Mouse (Mus musculus) frontal cortex, postnatal 10 days (tissue): ENCODE measurements at regions not wholly inside any gene's neighbourhood (a gene's known extent, or its start where the extent isn't known, plus 50 kb on each side); places are given as distances from the start of the nearest gene placed in this dataset.

ENCODE experiments used
- DNase-seq, 2 experiments: peaks; one replicate each; pipeline ENCODE4 v3.0.0; 2022; ENCODE audit warnings: low spot score in 2 of 2, mixed read lengths in 1 of 2

GRCm38 (mm10) chr2:137977767-137978166 is 278.6 kb upstream of the Btbd3 start:
- no peak for DNase-seq

- no peak for DNase-seq
Measured at GRCm38 (mm10) chr2:137974651-137975050, 281.7 kb upstream of the Btbd3 start.

GRCm38 (mm10) chr2:137969156-137969555 is 287.2 kb upstream of the Btbd3 start:
- no peak for DNase-seq

- no peak for DNase-seq
Measured at GRCm38 (mm10) chr2:137966460-137967076, 289.8 kb upstream of the Btbd3 start.

- DNase-seq: no peak
Measured at GRCm38 (mm10) chr2:137954830-137955229, 301.5 kb upstream of the Btbd3 start.

GRCm38 (mm10) chr2:137953144-137953543 is 303.2 kb upstream of the Btbd3 start:
- no peak for DNase-seq

GRCm38 (mm10) chr2:137951942-137952341 is 304.4 kb upstream of the Btbd3 start:
- no peak for DNase-seq

- no peak for DNase-seq
Measured at GRCm38 (mm10) chr2:137950931-137951330, 305.4 kb upstream of the Btbd3 start.

GRCm38 (mm10) chr2:137942753-137943152 is 313.6 kb upstream of the Btbd3 start:
- DNase-seq: peak; percentile 36 to 78

- no peak for DNase-seq
Measured at GRCm38 (mm10) chr2:137939591-137939990, 316.8 kb upstream of the Btbd3 start.

GRCm38 (mm10) chr2:137938831-137939480 is 317.4 kb upstream of the Btbd3 start:
- DNase-seq: no peak

- no peak for DNase-seq
Measured at GRCm38 (mm10) chr2:137936613-137937012, 319.8 kb upstream of the Btbd3 start.

GRCm38 (mm10) chr2:137932931-137933330 is 323.4 kb upstream of the Btbd3 start:
- DNase-seq: no peak

GRCm38 (mm10) chr2:137932488-137932887 is 323.9 kb upstream of the Btbd3 start:
- no peak for DNase-seq

- no peak for DNase-seq
Measured at GRCm38 (mm10) chr2:137925488-137925887, 330.9 kb upstream of the Btbd3 start.

- DNase-seq: no peak
Measured at GRCm38 (mm10) chr2:137924576-137924975, 331.8 kb upstream of the Btbd3 start.

- no peak for DNase-seq
Measured at GRCm38 (mm10) chr2:137898425-137898824, 357.9 kb upstream of the Btbd3 start.

- no peak for DNase-seq
Measured at GRCm38 (mm10) chr2:137880211-137881031, 375.9 kb upstream of the Btbd3 start.

- no peak for DNase-seq
Measured at GRCm38 (mm10) chr2:137869676-137870075, 386.7 kb upstream of the Btbd3 start.

- no peak for DNase-seq
Measured at GRCm38 (mm10) chr2:137854494-137854893, 401.9 kb upstream of the Btbd3 start.

- no peak for DNase-seq
Measured at GRCm38 (mm10) chr2:137853399-137854259, 402.7 kb upstream of the Btbd3 start.

GRCm38 (mm10) chr2:137847901-137848300 is 408.5 kb upstream of the Btbd3 start:
- DNase-seq: no peak
